14 mouse cellular contexts compared by ENCODE assay signal in the genomic region with DNA sequence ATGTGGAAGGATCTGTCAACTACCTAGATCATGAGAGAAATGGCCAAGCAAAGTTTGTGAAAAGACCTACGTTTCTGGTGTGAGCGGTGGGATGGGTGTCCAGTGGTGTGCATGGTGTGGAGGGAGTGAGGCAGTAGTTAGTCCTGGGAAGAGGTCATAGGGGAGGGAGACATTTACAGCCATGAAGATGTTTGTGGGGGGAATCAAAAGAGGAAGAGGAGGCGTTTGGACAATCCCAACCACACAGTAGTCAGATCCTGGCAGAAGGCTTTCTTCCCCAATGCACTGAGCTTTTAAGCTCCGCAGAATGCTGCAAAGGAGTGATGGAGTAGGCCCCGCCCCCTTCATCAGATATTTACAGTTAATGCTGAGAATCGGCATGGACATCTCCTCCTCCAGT.
"Had no signal": no experiment of that assay in that cellular context is flagged by ENCODE, and none has a peak within 500 bp of the region (broad histone marks: within the 10 kb centered on the region; RNA-seq: fewer than 3 reads in every experiment).

No protein-coding gene starts in this region.

- H3K27ac ChIP-seq: layer of hippocampus, adult 2 months; limb, embryonic 10.5 days; liver, embryonic 15.5 days; macrophage; neural tube, embryonic 12.5 days; stomach, embryonic 15.5 days had no signal

- H3K36me3 ChIP-seq: limb, embryonic 10.5 days; liver, embryonic 15.5 days; neural tube, embryonic 12.5 days; stomach, embryonic 15.5 days had no signal

- H3K9me3 ChIP-seq: limb, embryonic 10.5 days; liver, embryonic 15.5 days; neural tube, embryonic 12.5 days; stomach, embryonic 15.5 days had no signal

- DNase-seq: kidney, adult 11 months; kidney, postnatal 10 days; kidney, postnatal 4 days; lung, adult 2 months; right cerebral cortex, postnatal 14 days; thymus, adult 2 months; thymus, postnatal 25 days had no signal

- H3K4me1 ChIP-seq: liver, embryonic 15.5 days; stomach, embryonic 15.5 days had no signal

- H3K4me2 ChIP-seq: liver, embryonic 11.5 days; liver, embryonic 15.5 days; neural tube, embryonic 12.5 days; stomach, embryonic 15.5 days had no signal

- H3K27me3 ChIP-seq: liver, embryonic 15.5 days; neural tube, embryonic 12.5 days; stomach, embryonic 15.5 days had no signal

- H3K9ac ChIP-seq: liver, embryonic 15.5 days; neural tube, embryonic 12.5 days; stomach, embryonic 15.5 days had no signal

- H3K4me3 ChIP-seq: layer of hippocampus, adult 2 months; limb, embryonic 10.5 days; liver, embryonic 15.5 days; neural tube, embryonic 12.5 days; stomach, embryonic 15.5 days had no signal
